Mouse (Mus musculus): ENCODE results near the gene Chfr. TPM values are rescaled to one million over a fixed set of nuclear protein-coding genes. Genes with fewer than 3 reads are reported as not detected.

Chfr gene
- polyA plus RNA-seq, 2 experiments = 33.8 to 51.7 TPM

GRCm38 (mm10) chr5:110094847-110095213, 40.8 kb upstream of the Chfr start:
- 7% methylated on average over 4 of the region's 4 CpGs for WGBS
- Histone ChIP-seq H3K27me3 (ENCODE audit: control insufficient read depth, insufficient read depth, low read length) (no peaks in the 10 kb centered on the region), H3K4me2 (replicated peaks; ENCODE audit: low read depth, low read length, severe bottlenecking) (peak overlapping the region; percentile 69), H3K4me3 (replicated peaks; ENCODE audit: low read length) (peak overlapping the region; percentile 43), H3K4me1 (ENCODE audit: control insufficient read depth, insufficient read depth, low read length) (no peaks in the 10 kb centered on the region; the same call in 1 of the 2 replicates), H3K36me3 (ENCODE audit: control insufficient read depth, insufficient read depth, low read length) (no peaks in the 10 kb centered on the region), H3K27ac (replicated peaks; ENCODE audit: low read depth, low read length) (no peak overlapping the region), H3K9me3 (ENCODE audit: control insufficient read depth, low read length) (no peaks in the 10 kb centered on the region), H3K9ac (ENCODE audit: low read depth, low read length, severe bottlenecking) (0 out of 2 replicates have a peak overlapping the region, but pooled peaks have one; percentile 59)
- no peak for DNase-seq (ENCODE audit: low spot score)
- no peak for TF ChIP-seq POLR2A (IDR thresholded peaks at IDR 0.05; ENCODE audit: borderline replicate concordance, extremely low read depth, insufficient read depth, insufficient read length)
- ATAC-seq (ENCODE audit: low FRiP score, low read depth) = no peak

DNA sequence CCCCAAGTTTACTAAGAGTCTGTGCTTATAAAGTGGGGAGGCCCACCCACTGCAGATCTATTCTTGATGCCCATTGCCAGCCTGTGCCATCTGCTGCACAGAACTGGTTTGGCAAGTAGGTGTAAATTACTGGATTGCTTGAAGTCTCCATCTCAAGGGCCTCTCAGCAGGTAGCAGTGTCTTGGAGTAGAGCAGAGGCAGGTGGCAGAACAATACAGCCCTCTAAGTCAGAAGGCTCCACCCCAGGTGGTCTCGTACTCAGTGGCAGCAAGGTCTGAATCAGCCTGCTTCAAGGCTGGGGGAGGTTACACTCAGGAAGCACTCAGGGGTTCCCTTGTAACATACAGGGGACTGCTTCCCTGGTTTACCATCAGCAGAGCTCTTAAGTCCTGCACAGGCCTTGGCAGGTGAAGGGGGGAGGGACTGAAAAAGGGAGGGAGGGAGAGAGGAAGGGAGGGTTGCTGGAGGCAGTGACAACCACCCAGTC, 36.6 kb upstream of the Chfr start:
- Histone ChIP-seq H3K4me1 (ENCODE audit: control insufficient read depth, insufficient read depth, low read length) (peaks cover 12% of the 10 kb centered on the region; the same call in 1 of the 2 replicates), H3K9me3 (ENCODE audit: control insufficient read depth, low read length) (no peaks in the 10 kb centered on the region), H3K36me3 (ENCODE audit: control insufficient read depth, insufficient read depth, low read length) (peaks cover 13% of the 10 kb centered on the region), H3K27me3 (ENCODE audit: control insufficient read depth, insufficient read depth, low read length) (no peaks in the 10 kb centered on the region), H3K4me2 (replicated peaks; ENCODE audit: low read depth, low read length, severe bottlenecking) (no peak overlapping the region), H3K27ac (replicated peaks; ENCODE audit: low read depth, low read length) (no peak overlapping the region), H3K9ac (ENCODE audit: low read depth, low read length, severe bottlenecking) (no peak overlapping the region), H3K4me3 (replicated peaks; ENCODE audit: low read length) (no peak overlapping the region)
- no peak for ATAC-seq (ENCODE audit: low FRiP score, low read depth)
- TF ChIP-seq POLR2A (IDR thresholded peaks at IDR 0.05; ENCODE audit: borderline replicate concordance, extremely low read depth, insufficient read depth, insufficient read length) = no peak
- WGBS = 31% methylated on average over 1 of the region's 1 CpGs
- no peak for DNase-seq (ENCODE audit: low spot score)

GRCm38 (mm10) chr5:110099656-110100580, 35.7 kb upstream of the Chfr start, which contains the start of gene Plcxd1:
Gene Plcxd1 (plus strand): TSS chr5:110099969.
- TF ChIP-seq POLR2A (IDR thresholded peaks at IDR 0.05; ENCODE audit: borderline replicate concordance, extremely low read depth, insufficient read depth, insufficient read length) = no peak
- no peak within 1 kb of the TSS for H3K27ac ChIP-seq (replicated peaks; ENCODE audit: low read depth, low read length)
- no peak for DNase-seq (ENCODE audit: low spot score)
- H3K36me3 ChIP-seq (ENCODE audit: control insufficient read depth, insufficient read depth, low read length) = peaks cover 22% of the 10 kb centered on the region
- no peaks in the 10 kb centered on the region for H3K27me3 ChIP-seq (ENCODE audit: control insufficient read depth, insufficient read depth, low read length)
- ATAC-seq (ENCODE audit: low FRiP score, low read depth) = 0 out of 2 replicates have a peak, but pooled peaks have one; percentile 17
- WGBS = 5% methylated on average over 25 of the region's 25 CpGs
- peak within 1 kb of the TSS; percentile 38 for H3K4me3 ChIP-seq (replicated peaks; ENCODE audit: low read length)
- no peak within 1 kb of the TSS for H3K9ac ChIP-seq (ENCODE audit: low read depth, low read length, severe bottlenecking)
- peaks cover 12% of the 10 kb centered on the region; the same call in 1 of the 2 replicates for H3K4me1 ChIP-seq (ENCODE audit: control insufficient read depth, insufficient read depth, low read length)
- H3K4me2 ChIP-seq (replicated peaks; ENCODE audit: low read depth, low read length, severe bottlenecking) = peak within 1 kb of the TSS; percentile 76
- no peaks in the 10 kb centered on the region for H3K9me3 ChIP-seq (ENCODE audit: control insufficient read depth, low read length)

- Histone ChIP-seq H3K27ac (replicated peaks; ENCODE audit: low read depth, low read length) (no peak overlapping the region), H3K4me1 (ENCODE audit: control insufficient read depth, insufficient read depth, low read length) (peaks cover 12% of the 10 kb centered on the region; the same call in 1 of the 2 replicates), H3K4me3 (replicated peaks; ENCODE audit: low read length) (peak overlapping the region; percentile 38), H3K36me3 (ENCODE audit: control insufficient read depth, insufficient read depth, low read length) (peaks cover 33% of the 10 kb centered on the region), H3K4me2 (replicated peaks; ENCODE audit: low read depth, low read length, severe bottlenecking) (peak overlapping the region; percentile 76), H3K9me3 (ENCODE audit: control insufficient read depth, low read length) (no peaks in the 10 kb centered on the region), H3K9ac (ENCODE audit: low read depth, low read length, severe bottlenecking) (0 out of 2 replicates have a peak overlapping the region, but pooled peaks have one; percentile 31), H3K27me3 (ENCODE audit: control insufficient read depth, insufficient read depth, low read length) (no peaks in the 10 kb centered on the region)
- peak; percentile 26 for DNase-seq (ENCODE audit: low spot score)
- 2% methylated on average over 30 of the region's 37 CpGs for WGBS
- peak; percentile 2; the same call in 1 of the 2 replicates for ATAC-seq (ENCODE audit: low FRiP score, low read depth)
- no peak for TF ChIP-seq POLR2A (IDR thresholded peaks at IDR 0.05; ENCODE audit: borderline replicate concordance, extremely low read depth, insufficient read depth, insufficient read length)
Measured at GRCm38 (mm10) chr5:110100921-110101631, 34.6 kb upstream of the Chfr start.
